Mouse (Mus musculus) left cerebral cortex, adult 2 months (tissue): Measurements from ENCODE around the gene Prrt1. TPM values are rescaled to one million over a fixed set of nuclear protein-coding genes. Genes with fewer than 3 reads are reported as not detected.

Source experiments
- DNase-seq, 2 experiments: peaks; one replicate each; pipeline ENCODE4 v3.0.0; 2021 to 2022; ENCODE audit warnings: low spot score in 2 of 2, mixed read lengths in 1 of 2; ENCODE audit errors: extremely low spot score in 1 of 2
- H3K27ac ChIP-seq: fragments of 200-600 bp; 2 replicates; pipeline ENCODE4 v1.8.1; 2022
- H3K4me3 ChIP-seq: fragments of 200-600 bp; 2 replicates; pipeline ENCODE4 v1.8.1; 2022
- CTCF ChIP-seq: fragments of 200-600 bp; IDR thresholded peaks from 2 replicates; pipeline ENCODE4 v1.8.1; 2022; ENCODE audit warnings: antibody characterized with exemption, mild to moderate bottlenecking, moderate library complexity
- intact Hi-C: fragments of 180-260 bp; cut with DNase I; formaldehyde crosslinking; loops from one replicate; pipeline ENCODE4 v1.15.1; 2025
- long read RNA-seq, 2 experiments: library from polyadenylated mRNA; stranded (forward); transcript quantifications; one replicate each; pipeline ENCODE4 v2.0.0; 2021; ENCODE audit warnings: borderline mapping rate in 2 of 2
- total RNA-seq, 2 experiments: library from RNA; stranded (reverse); gene quantifications; 2 replicates each; pipeline ENCODE4 v1.2.3; 2021

Prrt1 gene
- 100 to 1,000 TPM; 172 to 205 TPM for total RNA-seq
- long read RNA-seq, experiment 1, transcript Prrt1-201 (4 exons, 1,940 nt) = major isoform, 36 of 73 reads
- long read RNA-seq, experiment 1, transcript Prrt1-202 (2 exons, 866 nt) = minor isoform, 10 of 73 reads
- long read RNA-seq, experiment 1, partial matches to known transcripts = 18 of 73 reads
- long read RNA-seq, experiment 1, other reads (novel, unspliced or antisense) = 9 of 73 reads
- long read RNA-seq, experiment 2, transcript Prrt1-201 (4 exons, 1,940 nt) = major isoform, 22 of 68 reads
- long read RNA-seq, experiment 2, transcript Prrt1-202 (2 exons, 866 nt) = minor isoform, 17 of 68 reads
- long read RNA-seq, experiment 2, partial matches to known transcripts = 16 of 68 reads
- long read RNA-seq, experiment 2, other reads (novel, unspliced or antisense) = 13 of 68 reads

DNA sequence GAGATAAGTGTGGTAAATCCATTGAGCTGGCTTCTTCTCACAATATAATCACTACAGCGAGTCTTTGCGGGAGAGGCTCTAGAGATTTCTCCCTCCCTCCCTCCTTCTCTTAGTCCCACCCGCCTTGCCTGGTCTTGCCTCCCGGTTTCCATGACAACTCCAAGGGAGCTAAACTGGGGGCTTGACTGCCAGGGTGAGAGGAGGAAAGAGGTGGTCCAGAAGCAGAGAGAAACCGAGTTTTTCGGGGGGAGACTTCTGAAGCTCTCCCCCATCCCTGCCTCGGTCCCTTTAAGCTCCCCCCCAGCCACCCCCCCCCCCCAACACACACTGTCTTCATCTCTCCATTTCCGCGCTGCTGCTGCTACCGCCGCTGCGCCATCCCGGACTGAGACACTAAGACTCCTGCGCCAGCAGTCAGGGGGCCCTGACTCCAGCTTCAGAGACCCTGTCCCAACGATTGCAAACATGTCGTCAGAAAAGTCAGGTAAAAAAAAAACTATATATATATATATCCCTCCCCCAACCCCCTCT, at the start of gene Prrt1:
Gene Prrt1, plus strand, starts transcription at position 313 of the 531 bp plus-strand sequence.
- TF ChIP-seq CTCF = no peak
- peak; percentile 60 to 67 for DNase-seq
- intact Hi-C loops = loop anchor here (10.0 kb wide), 1 partner anchor 616 kb away; the partner anchor contains the start of gene Ddx39b
- H3K4me3 ChIP-seq = peak within 1 kb of the TSS; percentile 68
- H3K27ac ChIP-seq = peak within 1 kb of the TSS; percentile 97

DNA sequence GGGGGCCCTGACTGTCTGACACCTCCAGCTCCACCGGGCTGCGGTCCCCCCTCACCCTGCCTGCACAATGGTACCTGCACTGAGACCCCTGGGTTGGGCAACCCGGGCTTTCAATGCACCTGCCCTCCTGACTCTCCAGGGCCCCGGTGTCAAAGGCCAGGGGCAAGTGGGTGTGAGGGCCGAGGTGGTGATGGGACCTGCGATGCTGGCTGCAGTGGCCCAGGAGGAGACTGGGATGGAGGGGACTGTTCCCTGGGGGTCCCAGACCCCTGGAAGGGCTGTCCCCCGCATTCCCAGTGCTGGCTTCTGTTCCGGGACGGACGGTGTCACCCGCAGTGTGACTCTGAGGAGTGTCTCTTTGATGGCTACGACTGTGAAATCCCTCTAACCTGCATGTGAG, 46.8 kb upstream of the Prrt1 start:
- intact Hi-C loops = no loop called here
- Histone ChIP-seq H3K27ac (no peak overlapping the region), H3K4me3 (no peak overlapping the region)
- TF ChIP-seq CTCF = no peak
- no peak for DNase-seq

DNA sequence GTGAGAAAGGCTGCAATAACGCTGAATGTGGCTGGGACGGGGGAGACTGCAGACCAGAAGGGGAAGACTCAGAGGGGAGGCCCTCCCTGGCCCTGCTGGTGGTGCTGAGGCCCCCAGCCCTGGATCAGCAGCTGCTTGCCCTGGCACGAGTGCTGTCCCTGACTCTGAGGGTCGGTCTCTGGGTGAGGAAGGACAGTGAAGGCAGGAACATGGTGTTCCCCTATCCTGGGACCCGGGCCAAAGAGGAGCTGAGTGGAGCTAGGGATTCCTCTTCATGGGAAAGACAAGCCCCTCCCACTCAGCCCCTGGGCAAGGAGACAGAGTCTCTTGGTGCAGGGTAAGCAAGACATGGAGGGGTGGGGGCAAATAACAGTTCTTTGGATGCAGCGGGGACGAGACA, 45.9 kb upstream of the Prrt1 start:
- intact Hi-C loops = no loop called here
- H3K4me3 ChIP-seq = no peak overlapping the region
- H3K27ac ChIP-seq = no peak overlapping the region
- TF ChIP-seq CTCF = no peak
- no peak for DNase-seq

DNA sequence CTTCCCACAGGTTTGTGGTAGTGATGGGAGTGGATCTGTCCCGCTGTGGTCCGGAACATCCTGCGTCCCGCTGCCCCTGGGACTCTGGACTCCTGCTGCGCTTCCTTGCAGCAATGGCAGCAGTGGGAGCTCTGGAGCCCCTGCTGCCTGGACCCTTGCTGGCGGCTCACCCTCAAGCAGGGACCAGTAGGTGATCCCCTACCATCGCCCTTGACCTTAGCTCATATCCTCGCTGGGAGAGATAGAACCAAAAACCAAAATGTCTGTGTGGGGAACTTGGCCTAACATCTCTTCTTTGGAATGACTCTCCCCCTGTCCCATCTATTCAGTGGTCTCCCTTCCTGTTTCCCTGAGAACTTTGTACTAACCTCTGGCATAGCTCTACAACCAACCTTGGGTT, 45.5 kb upstream of the Prrt1 start:
- no peak for TF ChIP-seq CTCF
- DNase-seq = no peak
- intact Hi-C loops = no loop called here
- Histone ChIP-seq H3K27ac (no peak overlapping the region), H3K4me3 (no peak overlapping the region)

DNA sequence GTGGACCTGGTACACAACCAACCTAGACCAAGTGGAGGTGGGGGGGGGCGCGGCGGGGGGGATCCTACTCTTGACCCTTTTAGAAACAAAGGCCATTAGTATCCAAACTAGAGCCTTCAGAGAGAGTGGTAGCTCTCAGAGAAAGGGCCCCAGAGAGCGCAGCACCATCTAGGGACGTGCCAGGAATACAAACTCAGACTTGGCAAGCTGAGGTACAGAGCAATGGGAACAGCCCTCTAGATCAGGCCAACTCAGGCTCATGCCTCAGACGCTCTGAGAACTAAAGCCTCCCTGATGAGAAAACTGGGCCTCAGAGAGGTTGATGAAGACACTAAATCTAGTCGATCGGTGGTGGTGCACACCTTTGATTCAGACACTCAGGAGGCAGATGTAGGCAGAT, 44.2 kb upstream of the Prrt1 start:
- no peak for TF ChIP-seq CTCF
- peak in 1 of 2 experiments; percentile 31 for DNase-seq
- Histone ChIP-seq H3K27ac (no peak overlapping the region), H3K4me3 (no peak overlapping the region)
- intact Hi-C loops = loop anchor here (5.0 kb wide), 1 partner anchor 463 kb away; the partner anchor contains the start of gene Brd2

DNA sequence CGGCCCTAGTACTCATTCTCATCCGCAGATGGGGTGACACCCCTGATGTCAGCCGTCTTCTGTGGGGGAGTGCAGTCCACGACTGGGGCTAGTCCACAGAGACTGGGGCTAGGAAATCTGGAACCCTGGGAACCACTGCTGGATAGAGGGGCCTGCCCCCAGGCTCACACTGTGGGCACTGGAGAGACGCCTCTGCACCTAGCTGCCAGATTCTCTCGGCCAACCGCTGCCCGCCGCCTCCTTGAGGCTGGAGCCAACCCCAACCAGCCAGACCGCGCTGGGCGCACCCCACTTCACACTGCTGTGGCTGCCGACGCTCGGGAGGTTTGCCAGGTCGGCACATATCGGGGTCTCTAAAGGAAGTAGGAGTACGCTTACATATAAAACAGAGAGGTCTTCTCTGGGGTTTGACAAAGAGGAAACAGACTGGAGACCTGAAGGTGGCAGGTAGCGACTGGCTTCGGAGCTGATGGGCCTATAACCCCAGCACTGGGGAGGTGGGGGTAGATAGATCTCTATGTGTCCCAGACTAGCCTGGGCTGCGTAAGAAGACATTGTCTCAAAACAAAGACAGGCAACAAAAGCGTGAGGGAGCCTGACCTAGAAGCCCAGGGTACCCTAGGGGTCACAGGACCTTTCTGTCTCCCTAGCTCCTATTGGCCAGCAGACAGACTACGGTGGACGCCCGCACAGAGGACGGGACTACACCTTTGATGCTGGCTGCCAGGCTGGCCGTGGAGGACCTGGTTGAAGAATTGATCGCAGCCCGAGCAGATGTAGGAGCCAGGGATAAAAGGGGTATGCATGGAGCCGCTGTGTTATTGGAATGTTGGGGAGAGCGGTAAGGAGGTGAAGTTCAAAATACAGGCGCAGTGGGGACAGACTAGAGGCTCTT, 43.2 kb upstream of the Prrt1 start:
- Histone ChIP-seq H3K4me3 (peak overlapping the region; percentile 94), H3K27ac (peak overlapping the region; percentile 98)
- intact Hi-C loops = loop anchor here (5.0 kb wide), 1 partner anchor 464 kb away; the partner anchor contains the start of gene Brd2
- no peak for TF ChIP-seq CTCF
- peak in 1 of 2 experiments; percentile 33 for DNase-seq

DNA sequence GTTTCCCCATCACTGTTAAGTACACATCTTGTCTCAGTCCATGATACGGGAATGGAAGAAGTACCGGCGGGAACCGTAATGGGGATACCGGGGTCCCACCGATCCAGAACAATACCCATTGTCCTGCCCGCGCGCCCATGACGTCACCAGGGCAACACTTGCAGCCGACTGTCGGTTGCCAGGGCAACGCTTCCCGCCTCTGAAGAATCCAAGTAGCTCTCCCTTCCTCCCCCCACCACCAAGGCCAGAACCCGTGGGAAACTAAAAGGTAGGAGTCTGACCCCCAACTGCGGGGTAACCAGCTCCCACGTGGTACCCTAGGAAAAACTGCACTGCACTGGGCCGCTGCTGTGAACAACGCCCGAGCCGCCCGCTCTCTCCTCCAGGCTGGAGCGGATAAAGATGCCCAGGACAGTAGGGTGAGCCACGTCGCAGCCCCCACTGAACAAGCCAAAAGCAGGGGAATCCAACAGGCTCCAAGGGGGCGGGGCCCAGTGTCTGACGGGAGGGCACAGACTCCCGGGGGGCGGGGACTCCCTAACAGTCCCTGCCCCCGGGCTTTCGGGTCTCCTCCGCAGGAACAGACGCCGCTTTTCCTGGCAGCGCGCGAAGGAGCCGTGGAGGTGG, 42.4 kb upstream of the Prrt1 start:
- no peak for TF ChIP-seq CTCF
- Histone ChIP-seq H3K4me3 (peak overlapping the region; percentile 94), H3K27ac (peak overlapping the region; percentile 98)
- intact Hi-C loops = loop anchor here (5.0 kb wide), 1 partner anchor 465 kb away; the partner anchor contains the start of gene Brd2
- peak; percentile 86 to 88 for DNase-seq

DNA sequence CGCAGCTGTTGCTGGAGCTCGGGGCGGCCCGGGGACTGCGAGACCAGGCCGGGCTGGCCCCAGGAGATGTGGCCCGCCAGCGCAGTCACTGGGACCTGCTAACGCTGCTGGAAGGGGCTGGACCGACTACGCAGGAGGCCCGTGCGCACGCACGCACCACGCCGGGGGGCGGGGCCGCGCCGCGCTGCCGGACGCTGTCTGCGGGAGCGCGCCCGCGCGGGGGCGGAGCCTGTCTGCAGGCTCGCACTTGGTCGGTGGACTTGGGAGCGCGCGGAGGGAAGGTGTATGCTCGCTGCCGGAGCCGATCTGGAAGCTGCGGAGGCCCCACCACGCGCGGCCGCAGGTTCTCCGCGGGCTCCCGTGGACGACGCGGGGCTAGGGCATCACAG, 41.9 kb upstream of the Prrt1 start:
- TF ChIP-seq CTCF = no peak
- H3K27ac ChIP-seq = peak overlapping the region; percentile 98
- H3K4me3 ChIP-seq = peak overlapping the region; percentile 94
- DNase-seq = peak; percentile 98 to 99
- intact Hi-C loops = loop anchor here (5.0 kb wide), 1 partner anchor 465 kb away; the partner anchor contains the start of gene Brd2

DNA sequence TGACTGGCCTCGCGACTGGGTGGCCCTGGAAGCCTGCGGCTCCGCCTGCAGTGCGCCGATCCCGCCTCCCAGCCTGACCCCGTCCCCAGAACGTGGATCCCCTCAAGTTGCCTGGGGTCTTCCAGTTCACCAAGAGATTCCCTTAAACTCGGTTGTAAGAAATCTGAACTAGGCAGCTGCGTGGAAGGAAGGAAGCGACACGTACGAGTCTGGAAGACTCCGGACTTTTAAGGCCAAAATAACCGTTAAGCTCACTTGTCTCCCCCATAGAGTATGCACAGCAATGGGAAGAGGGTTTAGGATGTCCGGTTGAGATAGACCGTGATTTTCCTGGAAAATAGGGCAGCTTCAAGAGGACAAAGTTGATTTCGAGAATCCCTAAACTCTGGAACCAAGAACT, 41.5 kb upstream of the Prrt1 start:
- Histone ChIP-seq H3K4me3 (peak overlapping the region; percentile 94), H3K27ac (peak overlapping the region; percentile 98)
- no peak for TF ChIP-seq CTCF
- no peak for DNase-seq
- intact Hi-C loops = loop anchor here (5.0 kb wide), 1 partner anchor 466 kb away; the partner anchor contains the start of gene Brd2

DNA sequence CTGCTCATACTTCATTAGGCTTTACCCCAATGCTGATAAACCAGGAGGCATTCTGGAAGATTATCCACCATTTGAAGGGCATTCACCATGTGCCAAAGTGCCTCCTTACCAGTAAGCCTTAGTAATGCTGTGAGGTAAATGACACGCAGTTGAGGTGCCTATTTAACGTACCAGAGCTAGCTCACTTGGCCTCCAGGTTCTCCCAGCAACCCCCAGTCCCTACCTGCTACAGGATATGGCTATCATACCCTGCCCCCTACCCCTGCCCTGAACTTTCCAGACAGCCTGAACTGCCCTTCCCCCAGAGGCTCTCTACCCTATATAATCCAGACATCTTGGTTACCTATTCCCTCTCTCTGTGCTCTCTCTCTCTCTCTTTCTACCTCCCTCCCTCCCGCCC, 40.6 kb upstream of the Prrt1 start:
- no peak for TF ChIP-seq CTCF
- intact Hi-C loops = loop anchor here (5.0 kb wide), 1 partner anchor 466 kb away; the partner anchor contains the start of gene Brd2
- H3K27ac ChIP-seq = no peak overlapping the region
- no peak for DNase-seq
- H3K4me3 ChIP-seq = no peak overlapping the region

DNA sequence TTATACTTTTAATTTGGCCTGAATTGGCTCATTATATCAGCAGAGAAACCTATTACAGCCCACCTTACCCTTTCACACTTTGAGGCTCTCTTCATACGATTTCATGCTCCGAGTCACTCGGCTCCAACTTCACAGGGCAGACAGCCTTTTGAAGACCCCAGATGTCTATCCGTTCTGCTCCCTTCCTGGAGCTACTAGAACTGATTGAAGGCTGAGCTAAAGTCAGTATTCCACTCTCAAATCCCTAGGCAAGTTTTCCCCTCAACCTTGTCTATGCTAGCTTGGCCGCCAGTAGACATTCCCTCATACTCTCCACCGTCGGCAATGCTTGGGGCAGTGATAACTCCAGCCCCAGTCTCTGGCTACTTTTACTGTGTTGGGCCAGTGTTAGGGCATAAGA, 40.1 kb upstream of the Prrt1 start:
- Histone ChIP-seq H3K4me3 (no peak overlapping the region), H3K27ac (no peak overlapping the region)
- no peak for DNase-seq
- no peak for TF ChIP-seq CTCF
- intact Hi-C loops = loop anchor here (5.0 kb wide), 1 partner anchor 467 kb away; the partner anchor contains the start of gene Brd2
